ENCODE assay signal across 24 mouse cellular contexts in genomic region chr11:29840606-29841227, GRCm38 (mm10). TPM values are rescaled to one million over a fixed set of nuclear protein-coding genes. Genes with fewer than 3 reads are reported as not detected.
DNase-seq lines count a peak whose midpoint lies in the region; ATAC-seq lines count a peak whose summit lies in the region.
"Had no signal": no experiment of that assay in that cellular context is flagged by ENCODE, and none has a peak within 500 bp of the region (broad histone marks: within the 10 kb centered on the region; RNA-seq: fewer than 3 reads in every experiment).

No protein-coding gene starts in this region.

- H3K36me3 ChIP-seq in forebrain, embryonic 16.5 days (ENCODE audit: control insufficient read depth, insufficient read depth): no peaks in the 10 kb centered on the region
- no peaks in the 10 kb centered on the region for H3K36me3 ChIP-seq in forebrain, embryonic 14.5 days (ENCODE audit: control insufficient read depth, insufficient read depth, low read length)
- no peaks in the 10 kb centered on the region for H3K36me3 ChIP-seq in heart, embryonic 14.5 days (ENCODE audit: control insufficient read depth, insufficient read depth, low read length)
- no peaks in the 10 kb centered on the region for H3K36me3 ChIP-seq in embryonic facial prominence, embryonic 15.5 days
- H3K36me3 ChIP-seq: G1E; neural tube, embryonic 15.5 days had no signal

- H3K27me3 ChIP-seq in forebrain, embryonic 16.5 days (replicated peaks; ENCODE audit: control insufficient read depth, insufficient read depth, low read length): no peaks in the 10 kb centered on the region
- H3K27me3 ChIP-seq in forebrain, embryonic 14.5 days (replicated peaks; ENCODE audit: control insufficient read depth, insufficient read depth, low read length): no peaks in the 10 kb centered on the region
- no peaks in the 10 kb centered on the region for H3K27me3 ChIP-seq in heart, embryonic 14.5 days (ENCODE audit: control insufficient read depth, insufficient read depth, low read length)
- H3K27me3 ChIP-seq in embryonic facial prominence, embryonic 15.5 days: no peaks in the 10 kb centered on the region
- H3K27me3 ChIP-seq: megakaryocyte, embryonic 14.5 days; neural tube, embryonic 15.5 days had no signal

- no peak for DNase-seq in forebrain, embryonic 14.5 days (ENCODE audit: low spot score)
- DNase-seq in heart, postnatal 4 days: no peak
- peak; percentile 49 for DNase-seq in 3T3-L1 (ENCODE audit: low read depth, low spot score)
- DNase-seq in gastrocnemius, postnatal 4 days (ENCODE audit: low spot score in 2 of 2): no peak
- no peak for DNase-seq in lung, postnatal 10 days
- DNase-seq: adrenal gland, postnatal 14 days; cerebellum, adult 18-20 months; cerebellum, postnatal 25 days; kidney, postnatal 4 days; liver, postnatal 0 days; lung, postnatal 14 days; midbrain, embryonic 14.5 days; right cerebral cortex, postnatal 14 days; thymus, postnatal 36 days had no signal

- H3K9me3 ChIP-seq in forebrain, embryonic 16.5 days (ENCODE audit: control insufficient read depth, low read length): no peaks in the 10 kb centered on the region
- H3K9me3 ChIP-seq in forebrain, embryonic 14.5 days (replicated peaks; ENCODE audit: control insufficient read depth, low read length): no peaks in the 10 kb centered on the region
- no peaks in the 10 kb centered on the region for H3K9me3 ChIP-seq in heart, embryonic 14.5 days (ENCODE audit: control insufficient read depth, low read length)
- no peaks in the 10 kb centered on the region for H3K9me3 ChIP-seq in embryonic facial prominence, embryonic 15.5 days (replicated peaks)
- H3K9me3 ChIP-seq: G1E; megakaryocyte, embryonic 14.5 days; neural tube, embryonic 15.5 days had no signal

- no peak overlapping the region for H3K27ac ChIP-seq in forebrain, embryonic 16.5 days (ENCODE audit: low read length)
- no peak overlapping the region for H3K27ac ChIP-seq in forebrain, embryonic 14.5 days (ENCODE audit: low read depth, low read length)
- H3K27ac ChIP-seq in heart, embryonic 14.5 days (replicated peaks in 1 of 2; ENCODE audit: control insufficient read depth in 1 of 2, insufficient read depth in 1 of 2, low read depth in 2 of 2, low read length in 2 of 2): peak overlapping the region; percentile 85 to 92
- peak overlapping the region; percentile 53; the same call in 1 of the 2 replicates for H3K27ac ChIP-seq in embryonic facial prominence, embryonic 15.5 days (replicated peaks)
- H3K27ac ChIP-seq: neural tube, embryonic 15.5 days had no signal

- no peak overlapping the region for H3K4me3 ChIP-seq in forebrain, embryonic 16.5 days (replicated peaks; ENCODE audit: low read length)
- no peak overlapping the region for H3K4me3 ChIP-seq in forebrain, embryonic 14.5 days (ENCODE audit: low read depth, low read length)
- no peak overlapping the region for H3K4me3 ChIP-seq in heart, embryonic 14.5 days (ENCODE audit: control insufficient read depth in 1 of 2, insufficient read depth in 1 of 2, low read depth in 1 of 2, low read length in 2 of 2)
- H3K4me3 ChIP-seq in embryonic facial prominence, embryonic 15.5 days (replicated peaks): no peak overlapping the region
- H3K4me3 ChIP-seq: myocyte; neural tube, embryonic 15.5 days had no signal

- no peak overlapping the region for H3K4me2 ChIP-seq in forebrain, embryonic 16.5 days (ENCODE audit: low read length)
- no peak overlapping the region for H3K4me2 ChIP-seq in forebrain, embryonic 14.5 days (ENCODE audit: low read length)
- H3K4me2 ChIP-seq in heart, embryonic 14.5 days (ENCODE audit: low read length): no peak overlapping the region
- no peak overlapping the region for H3K4me2 ChIP-seq in embryonic facial prominence, embryonic 15.5 days (replicated peaks)
- H3K4me2 ChIP-seq: neural tube, embryonic 15.5 days had no signal

- ATAC-seq in forebrain, embryonic 16.5 days: peak; percentile 57; the same call in 1 of the 2 replicates
- no peak for ATAC-seq in forebrain, embryonic 14.5 days
- ATAC-seq in heart, embryonic 14.5 days (ENCODE audit: insufficient number of reproducible peaks, insufficient read depth, low FRiP score, low read depth): no peak
- no peak for ATAC-seq in embryonic facial prominence, embryonic 15.5 days (ENCODE audit: insufficient number of reproducible peaks, low FRiP score, low TSS enrichment, low read depth)
- ATAC-seq: hindbrain, embryonic 16.5 days had no signal

- no peak overlapping the region for H3K9ac ChIP-seq in forebrain, embryonic 16.5 days (replicated peaks; ENCODE audit: low read depth, low read length)
- no peak overlapping the region for H3K9ac ChIP-seq in forebrain, embryonic 14.5 days (ENCODE audit: low read length)
- no peak overlapping the region for H3K9ac ChIP-seq in heart, embryonic 14.5 days (ENCODE audit: low read length)
- no peak overlapping the region for H3K9ac ChIP-seq in embryonic facial prominence, embryonic 15.5 days
- H3K9ac ChIP-seq: liver, postnatal 0 days; neural tube, embryonic 15.5 days had no signal

- 84% methylated on average over 3 of the region's 3 CpGs for WGBS in forebrain, embryonic 16.5 days
- WGBS in forebrain, embryonic 14.5 days: 90% methylated on average over 3 of the region's 3 CpGs
- 87% methylated on average over 3 of the region's 3 CpGs for WGBS in heart, embryonic 14.5 days
- WGBS in embryonic facial prominence, embryonic 15.5 days: 79% methylated on average over 3 of the region's 3 CpGs

- H3K4me1 ChIP-seq in forebrain, embryonic 16.5 days (replicated peaks; ENCODE audit: control insufficient read depth, insufficient read depth, low read length): no peaks in the 10 kb centered on the region
- H3K4me1 ChIP-seq in forebrain, embryonic 14.5 days (ENCODE audit: control insufficient read depth, insufficient read depth, low read length): no peaks in the 10 kb centered on the region
- H3K4me1 ChIP-seq in heart, embryonic 14.5 days (ENCODE audit: control insufficient read depth in 2 of 2, insufficient read depth in 2 of 2, low read length in 2 of 2): peaks cover 2 to 11% of the 10 kb centered on the region in 2 experiments; a peak in 2 of 4 replicates
- no peaks in the 10 kb centered on the region for H3K4me1 ChIP-seq in embryonic facial prominence, embryonic 15.5 days
- H3K4me1 ChIP-seq: neural tube, embryonic 15.5 days had no signal

RNA-seq across cellular contexts. Expression of gene 4931440F15Rik, which starts 15.2 kb away (rescaled TPM):
- 0.34 and 0.54 TPM in 2 replicates for polyA plus RNA-seq in forebrain, embryonic 16.5 days (2015; fragmentation: Nextera tagmentation; extraction: Ambion mirVana)
- 0.11 and 0.15 TPM in 2 replicates for polyA plus RNA-seq in forebrain, embryonic 14.5 days (2014; fragmentation: Nextera tagmentation; extraction: Ambion mirVana)
- polyA plus RNA-seq in heart, embryonic 14.5 days (2014; fragmentation: Nextera tagmentation; extraction: Ambion mirVana): 0.13 and 0.20 TPM in 2 replicates
- 1 to 10 TPM; 1.1 to 1.5 TPM for total RNA-seq in heart, postnatal 4 days (2021)
- 0.24 and 0.38 TPM in 2 replicates for polyA plus RNA-seq in embryonic facial prominence, embryonic 15.5 days (2015; fragmentation: Nextera tagmentation; extraction: Ambion mirVana)
- 1 to 10 TPM; 2.0 to 2.1 TPM for total RNA-seq in gastrocnemius, postnatal 4 days (2021)
- total RNA-seq: hematopoietic stem cell, adult 5-6 weeks had no signal
- polyA plus RNA-seq: G1E; liver, adult 2 months had no signal

Comparison
In these comparisons a context has a peak if more than half of its experiments do, and no peak if none do; other contexts are left out.
1. H3K27ac ChIP-seq: peak in heart, embryonic 14.5 days (2 of 2) and embryonic facial prominence, embryonic 15.5 days (single experiment); none in forebrain, embryonic 16.5 days (single experiment) and forebrain, embryonic 14.5 days (single experiment).